Mouse (Mus musculus): Measurements from ENCODE around the gene Fam240b.
A peak's percentile ranks its signal among the peaks of the same experiment; 100 is the strongest.
"Not testable (repeated sequence)": the region's sequence is repeated elsewhere in the genome, so short reads cannot be mapped to it uniquely, and the experiment has no call there.

The Fam240b gene

DNA sequence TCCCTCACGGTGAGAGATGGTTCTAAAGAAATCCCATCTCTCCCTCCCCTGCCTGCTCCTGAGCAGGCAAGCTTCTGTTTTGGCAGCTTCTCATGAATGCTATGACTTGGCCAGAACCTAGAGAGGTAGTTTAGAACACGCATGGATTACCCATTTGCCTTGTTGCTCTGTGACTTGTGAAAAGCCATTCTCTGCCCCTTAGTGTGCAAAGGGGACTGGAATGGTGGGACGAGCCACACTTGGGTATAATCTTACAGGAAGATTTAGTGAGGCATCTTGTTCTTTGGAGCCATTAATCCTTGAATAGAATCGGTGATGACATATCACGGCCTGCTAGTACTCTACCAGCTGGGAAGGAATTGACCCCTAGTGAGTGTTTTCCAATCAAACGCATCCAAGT is at the start of gene Fam240b:
TSS of gene Fam240b (minus strand) at position 101 of the 400 bp plus-strand sequence.
- no peak for DNase-seq

DNA sequence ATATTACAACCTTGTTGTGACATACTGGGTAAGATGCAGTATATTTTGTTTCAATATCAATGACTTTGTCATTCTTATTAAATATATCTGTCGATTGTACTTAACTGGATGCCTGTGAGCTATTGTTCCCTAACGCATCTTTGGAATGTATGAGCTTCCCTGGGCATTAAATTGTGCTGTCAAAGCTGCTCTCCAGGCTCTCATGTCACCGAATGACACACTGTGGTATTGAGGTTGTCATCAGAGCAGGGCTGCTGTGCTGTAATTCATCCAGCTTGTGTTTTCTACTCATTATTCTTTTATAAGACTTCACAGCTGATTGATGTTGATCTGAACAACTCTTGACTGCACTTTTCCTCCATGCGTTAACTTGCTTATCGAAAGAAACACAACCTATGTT is 32.5 kb upstream of the Fam240b start:
- no peak for DNase-seq

DNA sequence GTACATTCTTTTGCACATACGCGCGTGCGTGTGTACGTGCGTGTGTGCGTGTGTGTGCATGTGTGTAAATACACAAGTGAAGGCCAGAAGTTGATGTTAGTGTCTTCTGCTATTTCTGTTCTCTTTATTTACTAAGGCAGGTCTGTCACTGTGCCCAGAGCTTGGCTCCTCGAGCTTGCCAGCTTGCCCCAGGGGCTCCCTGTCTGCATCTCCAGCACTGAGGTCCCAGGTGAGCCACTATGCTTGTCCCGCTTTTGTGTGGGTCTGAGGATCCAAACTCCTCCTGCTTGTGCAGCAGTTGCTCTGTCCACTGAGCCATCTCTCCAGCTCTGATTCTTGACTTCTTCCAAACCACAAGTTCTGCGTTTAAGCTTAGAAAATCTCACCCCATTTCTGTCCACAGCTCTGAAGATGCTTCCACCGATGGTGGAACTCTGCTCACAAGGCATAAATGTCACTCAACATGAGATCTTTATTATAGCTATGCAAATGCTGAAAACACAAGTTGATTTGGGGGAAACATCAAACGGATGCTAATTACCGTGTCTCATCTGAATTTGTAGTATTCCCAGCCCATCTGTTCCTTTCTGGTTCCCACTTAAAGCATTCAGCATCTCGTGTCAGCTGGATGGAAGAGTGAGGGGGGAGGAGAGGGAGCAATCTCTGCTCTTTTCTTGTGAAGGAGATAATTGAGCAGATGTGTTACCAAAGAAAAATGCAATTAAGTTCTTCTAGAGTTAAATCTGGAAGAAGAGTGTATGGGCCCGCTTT is 29.1 kb upstream of the Fam240b start:
- DNase-seq: no peak

GRCm38 (mm10) chr13:64514247-64514646 is 16.7 kb upstream of the Fam240b start:
- no peak for DNase-seq

GRCm38 (mm10) chr13:64511616-64512015 is 14.0 kb upstream of the Fam240b start:
- DNase-seq: no peak

DNA sequence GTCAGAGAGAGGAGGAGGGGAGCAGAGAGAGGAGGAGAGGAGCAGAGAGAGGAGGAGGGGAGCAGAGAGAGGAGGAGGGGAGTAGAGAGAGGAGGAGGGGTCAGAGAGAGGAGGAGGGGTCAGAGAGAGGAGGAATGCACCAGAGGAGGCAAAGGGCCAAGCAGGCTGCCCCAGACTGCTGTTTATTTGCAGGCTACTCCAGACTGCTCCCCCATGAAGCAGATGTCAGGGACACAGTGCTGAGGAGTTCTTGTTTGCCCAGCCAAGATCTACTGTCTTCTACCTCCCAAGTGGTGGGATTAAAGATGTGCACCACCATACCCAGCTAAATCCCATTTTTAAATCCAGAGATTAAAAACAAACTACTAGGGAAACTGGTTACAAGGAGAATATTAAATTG is 9.8 kb upstream of the Fam240b start:
- no peak for DNase-seq

DNA sequence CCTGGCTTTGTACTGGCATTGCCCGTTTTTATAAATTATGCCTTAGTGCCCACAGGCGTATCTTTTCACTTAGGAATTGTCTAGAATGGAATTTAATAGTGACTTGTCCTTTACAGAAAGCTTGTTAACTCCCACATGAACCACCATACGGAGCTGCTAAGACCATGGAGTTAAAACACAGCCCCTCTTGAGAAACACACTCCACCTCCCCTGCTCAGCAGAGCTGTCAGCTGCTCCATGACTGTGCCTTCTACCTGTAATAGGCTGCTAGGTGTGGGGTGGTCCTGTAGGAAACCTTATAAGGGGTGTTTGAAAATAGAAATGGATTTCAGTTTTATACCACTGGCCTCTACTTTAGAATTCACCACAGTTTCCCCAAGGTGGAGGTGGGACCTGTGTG is 5.2 kb upstream of the Fam240b start:
- no peak for DNase-seq

DNA sequence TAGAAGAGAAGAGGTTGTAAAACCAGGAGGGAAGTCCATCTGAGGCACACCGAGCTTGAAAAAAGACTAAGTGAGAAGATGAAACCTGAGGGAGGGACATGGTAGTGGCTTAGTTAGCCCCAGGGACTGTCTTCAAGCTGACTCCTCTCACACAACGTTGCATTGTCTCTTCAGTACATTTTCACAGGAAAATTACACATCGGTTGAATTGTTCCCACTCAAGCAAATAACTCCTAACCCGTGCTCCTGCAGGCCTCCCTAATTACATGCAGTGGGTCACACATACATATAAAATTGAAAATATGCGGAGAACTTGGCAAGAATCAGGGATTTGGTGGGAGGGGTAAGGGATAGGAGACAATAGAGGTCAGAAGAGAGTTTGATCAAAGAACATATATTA is 4.0 kb downstream of the Fam240b start:
- no peak for DNase-seq

DNA sequence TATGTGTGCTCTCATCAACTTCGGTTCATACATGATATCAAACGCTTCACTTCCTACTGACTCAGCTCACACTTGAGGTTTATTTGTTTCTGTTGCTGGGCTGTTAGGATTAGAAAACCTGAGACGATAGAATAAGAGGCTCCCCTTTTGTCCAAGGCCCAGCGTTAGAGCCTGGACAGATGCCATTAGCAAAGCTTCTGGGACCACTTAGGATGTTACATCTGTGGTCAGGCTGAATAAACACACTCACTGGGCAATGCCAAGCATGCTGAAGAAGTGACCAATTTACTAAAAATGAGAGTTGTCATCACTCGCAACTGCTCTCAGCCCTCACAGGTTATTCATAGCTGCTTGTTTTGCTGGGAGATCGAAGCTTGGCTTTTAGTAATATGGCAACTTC is 7.7 kb downstream of the Fam240b start:
- no peak for DNase-seq

DNA sequence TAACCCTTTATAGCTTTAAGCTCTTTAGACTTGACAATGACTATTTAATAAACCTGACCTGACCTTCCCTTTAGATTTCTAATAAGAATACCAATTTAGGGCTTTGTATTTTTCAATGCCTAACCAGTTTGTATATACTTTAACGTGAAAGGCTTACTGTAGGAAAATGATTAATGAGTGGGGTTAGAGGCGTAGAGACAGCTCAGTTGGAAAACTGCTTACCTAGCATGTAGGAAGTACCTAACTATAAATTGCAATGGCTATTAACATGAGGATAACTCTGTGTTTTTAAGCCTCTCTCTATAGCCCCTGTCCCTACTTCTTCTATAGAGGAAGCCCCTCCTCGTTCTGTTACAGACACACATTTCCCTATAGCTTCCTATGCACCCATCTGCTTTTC is 17.6 kb downstream of the Fam240b start:
- DNase-seq: no peak

- no peak for DNase-seq
Observed at GRCm38 (mm10) chr13:64477968-64478367, 19.6 kb downstream of the Fam240b start.

GRCm38 (mm10) chr13:64467886-64468285 is 29.7 kb downstream of the Fam240b start:
- no peak for DNase-seq

DNA sequence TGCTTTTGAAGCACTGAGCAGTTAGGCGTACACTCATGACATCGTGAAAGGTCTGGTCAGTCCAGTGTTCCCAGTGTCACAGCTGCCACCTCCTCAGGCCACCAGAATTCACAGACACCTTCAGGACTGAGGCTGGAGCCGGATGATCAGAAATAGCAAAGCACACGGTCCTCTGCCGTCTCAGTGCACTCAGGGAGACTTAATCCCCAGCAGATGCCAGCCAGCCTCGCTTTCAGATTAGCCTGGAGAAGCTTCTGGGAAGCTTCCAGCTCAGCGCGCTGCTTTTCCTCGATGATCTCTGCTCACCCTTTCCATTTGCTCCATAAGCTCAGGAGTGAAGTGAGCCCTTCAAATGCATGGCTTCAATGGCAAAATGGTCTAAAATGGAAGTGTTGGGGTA is 32.4 kb downstream of the Fam240b start:
- peak; percentile 39 to 46 for DNase-seq

- no peak for DNase-seq
Observed at GRCm38 (mm10) chr13:64462581-64462980, 35.0 kb downstream of the Fam240b start.

- peak; percentile 37 to 43 for DNase-seq
Observed at GRCm38 (mm10) chr13:64458181-64458580, 39.4 kb downstream of the Fam240b start.

GRCm38 (mm10) chr13:64457225-64457978 is 40.2 kb downstream of the Fam240b start:
- DNase-seq: not testable (repeated sequence)

DNA sequence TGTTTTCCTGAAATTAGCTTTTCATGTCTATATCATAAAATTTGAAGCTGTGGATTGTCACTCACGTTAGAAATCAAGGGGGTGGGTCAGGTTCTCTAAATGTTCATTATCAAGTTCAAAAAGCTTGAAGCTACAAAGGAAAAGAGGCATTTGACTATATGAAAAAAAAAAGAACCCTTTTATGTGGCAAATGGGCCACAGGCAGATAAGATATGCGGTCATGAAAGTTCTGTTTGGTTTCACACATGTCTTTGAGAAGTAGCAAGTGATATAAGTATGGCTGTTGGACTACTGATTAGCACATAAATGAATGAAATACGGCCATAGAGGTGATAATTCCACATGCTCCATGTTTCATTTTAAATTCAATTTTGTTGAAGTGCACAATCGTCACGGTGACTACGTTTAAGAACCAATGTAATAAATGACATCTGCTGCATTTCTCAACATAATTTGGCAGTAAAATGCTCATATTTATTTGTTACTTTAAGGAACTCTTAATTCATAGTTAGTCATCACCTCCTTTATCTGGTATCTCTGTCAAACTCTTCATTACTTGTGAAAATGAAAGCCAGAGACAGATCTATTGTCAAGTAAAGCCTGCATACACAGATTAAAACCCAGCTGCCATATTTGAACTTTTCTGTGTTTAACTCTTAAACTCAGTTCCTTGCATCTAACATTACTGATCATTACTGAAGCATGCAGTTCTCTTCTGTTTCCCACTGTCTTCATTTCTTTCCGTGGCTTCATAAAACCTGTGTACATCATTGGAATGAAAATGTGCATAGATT is 47.4 kb downstream of the Fam240b start:
- no peak for DNase-seq

DNA sequence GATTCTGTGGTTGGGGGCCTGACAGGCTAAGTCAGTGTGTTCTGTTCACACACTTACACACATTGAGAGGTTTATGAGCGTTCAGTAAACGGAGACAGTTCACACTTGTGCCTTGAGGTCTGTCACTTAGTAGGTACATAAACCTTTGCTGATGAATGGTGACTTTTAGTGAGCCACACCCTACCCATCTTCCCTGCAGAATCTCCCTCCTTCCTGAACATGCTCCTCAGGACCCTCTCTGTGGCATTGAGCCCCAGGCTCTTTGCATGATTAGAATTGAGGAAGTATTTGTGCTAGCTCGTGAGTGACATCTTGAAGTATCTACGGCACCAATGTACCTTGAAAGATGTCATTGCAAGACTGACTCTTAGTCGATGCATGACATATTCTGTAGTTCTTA is 48.9 kb downstream of the Fam240b start:
- no peak for DNase-seq

- peak in 1 of 2 experiments; percentile 29 for DNase-seq
Observed at GRCm38 (mm10) chr13:64447947-64448346, 49.6 kb downstream of the Fam240b start.

GRCm38 (mm10) chr13:64445254-64445920 is 52.2 kb downstream of the Fam240b start:
- no peak for DNase-seq

DNA sequence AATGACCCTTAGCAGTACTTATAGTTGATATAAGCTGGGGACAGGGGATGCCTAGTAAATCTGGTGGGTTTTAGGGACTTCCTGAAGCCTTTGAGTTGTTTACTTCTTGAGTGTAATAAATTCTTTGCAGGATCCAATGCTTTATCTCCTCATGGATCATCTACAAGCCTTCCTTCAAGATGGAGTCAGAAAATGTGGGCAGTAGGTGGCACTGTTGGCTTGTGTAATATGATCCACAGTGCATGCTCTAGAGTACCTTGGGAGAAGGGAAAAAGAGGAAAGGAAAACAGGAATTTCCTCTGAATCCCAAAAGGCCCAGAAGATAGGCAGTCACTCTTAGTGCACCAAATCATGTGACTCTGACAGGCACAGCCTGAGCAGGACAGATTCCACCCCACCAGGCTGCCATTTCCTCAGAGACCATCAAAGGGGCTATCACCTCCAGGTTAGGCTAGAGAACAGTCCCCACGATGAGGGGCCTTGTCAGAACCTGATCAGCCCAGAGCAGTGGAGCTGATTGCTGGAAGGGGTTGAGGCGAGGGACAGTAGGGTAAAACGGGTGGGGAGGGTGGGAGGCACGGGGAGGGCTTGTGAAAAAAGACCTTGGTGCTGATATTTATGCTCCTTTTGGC is 54.2 kb downstream of the Fam240b start:
- DNase-seq: peak; percentile 65

- DNase-seq: no peak
Observed at GRCm38 (mm10) chr13:64440592-64440991, 57.0 kb downstream of the Fam240b start.

All from cerebellum, adult 18-20 months (tissue).